Mouse (Mus musculus) midbrain, embryonic 16.5 days (tissue): ENCODE results near the gene Sptbn4. TPM values are rescaled to one million over a fixed set of nuclear protein-coding genes. Genes with fewer than 3 reads are reported as not detected.

Experiments used
- ATAC-seq: fragments of 200-750 bp; cut with Nextera tagmentation; 2 replicates; pipeline ENCODE4 v1.8.0; 2017; ENCODE audit warnings: moderate TSS enrichment
- H3K27ac ChIP-seq: fragments of 300-500 bp; sonication (generic); 2 replicates; pipeline ENCODE4 v1.5.1; 2014; ENCODE audit warnings: mild to moderate bottlenecking, low read length, mixed read lengths
- H3K27me3 ChIP-seq: fragments of 300-500 bp; sonication (generic); 2 replicates; pipeline ENCODE4 v1.6.1; 2014; ENCODE audit warnings: low read depth, low read length, mixed read lengths; ENCODE audit not compliant: control insufficient read depth, insufficient read depth
- H3K36me3 ChIP-seq: fragments of 300-500 bp; sonication (generic); 2 replicates; pipeline ENCODE4 v1.6.1; 2014; ENCODE audit warnings: mild to moderate bottlenecking, low read length, moderate library complexity, mixed read lengths; ENCODE audit not compliant: control insufficient read depth, insufficient read depth
- H3K4me1 ChIP-seq: fragments of 300-500 bp; sonication (generic); 2 replicates; pipeline ENCODE4 v1.6.1; 2014; ENCODE audit warnings: mild to moderate bottlenecking, low read length, mixed read lengths; ENCODE audit not compliant: control insufficient read depth, insufficient read depth
- H3K4me2 ChIP-seq: fragments of 300-500 bp; sonication (generic); 2 replicates; pipeline ENCODE4 v1.6.1; 2014; ENCODE audit warnings: mild to moderate bottlenecking, low read length, mixed read lengths
- H3K4me3 ChIP-seq: fragments of 300-500 bp; sonication (generic); 2 replicates; pipeline ENCODE4 v1.5.1; 2014; ENCODE audit warnings: low read depth, mild to moderate bottlenecking, low read length, moderate library complexity, mixed read lengths
- H3K9ac ChIP-seq: fragments of 300-500 bp; sonication (generic); 2 replicates; pipeline ENCODE4 v1.6.1; 2014; ENCODE audit warnings: low read depth, low read length, mixed read lengths
- H3K9me3 ChIP-seq: fragments of 300-500 bp; sonication (generic); replicated peaks from 2 replicates; pipeline ENCODE4 v1.6.1; 2014; ENCODE audit warnings: mild to moderate bottlenecking, low read length, mixed read lengths; ENCODE audit not compliant: control insufficient read depth, poor library complexity, severe bottlenecking
- WGBS: fragments of 180-500 bp; shearing (Covaris S2); extraction: QIAGEN DNeasy Blood & Tissue Kit; methylation state at CpG from one replicate; pipeline ENCODE4 v1.1.7; 2014; 5-methylcytosine and 5-hydroxymethylcytosine counted together
- polyA plus RNA-seq: library from polyadenylated mRNA; unstranded; fragments of >200 nt; fragmentation: Nextera tagmentation; extraction: Ambion mirVana; gene quantifications from 2 replicates; pipeline ENCODE4 v1.2.1, GENCODE M21; 2015

The Sptbn4 gene
- polyA plus RNA-seq, 1 experiment from 2014 or later: 3.1 TPM

GRCm38 (mm10) chr7:27367976-27368375 lies 79.5 kb downstream of the Sptbn4 start:
- Histone ChIP-seq H3K9ac (no peak overlapping the region), H3K27ac (no peak overlapping the region), H3K9me3 (no peaks in the 10 kb centered on the region; the same call in 1 of the 2 replicates), H3K27me3 (peaks cover 95% of the 10 kb centered on the region), H3K36me3 (peaks cover 29% of the 10 kb centered on the region), H3K4me3 (no peak overlapping the region), H3K4me1 (no peaks in the 10 kb centered on the region), H3K4me2 (no peak overlapping the region)
- whole genome bisulfite sequencing: 23% methylated on average over 11 of the region's 11 CpGs
- no peak for ATAC-seq

- WGBS: 51% methylated on average over 21 of the region's 21 CpGs
- H3K9ac ChIP-seq: no peak overlapping the region
- H3K27me3 ChIP-seq: peaks cover 78% of the 10 kb centered on the region
- peaks cover 2% of the 10 kb centered on the region; the same call in 1 of the 2 replicates for H3K4me1 ChIP-seq
- peaks cover 23% of the 10 kb centered on the region for H3K36me3 ChIP-seq
- no peak overlapping the region for H3K27ac ChIP-seq
- ATAC-seq: no peak
- no peak overlapping the region for H3K4me3 ChIP-seq
- no peaks in the 10 kb centered on the region; the same call in 1 of the 2 replicates for H3K9me3 ChIP-seq
- H3K4me2 ChIP-seq: no peak overlapping the region
These were observed 81.2 kb downstream of the Sptbn4 start for GRCm38 (mm10) chr7:27366082-27366844.

GRCm38 (mm10) chr7:27364379-27364778 lies 83.1 kb downstream of the Sptbn4 start:
- WGBS: 6% methylated on average over 29 of the region's 29 CpGs
- Histone ChIP-seq H3K9ac (no peak overlapping the region), H3K27ac (no peak overlapping the region), H3K9me3 (no peaks in the 10 kb centered on the region), H3K27me3 (peaks cover 60% of the 10 kb centered on the region), H3K4me3 (no peak overlapping the region), H3K4me2 (no peak overlapping the region), H3K4me1 (peaks cover 7% of the 10 kb centered on the region), H3K36me3 (peaks cover 14% of the 10 kb centered on the region; the same call in 1 of the 2 replicates)
- no peak for ATAC-seq

GRCm38 (mm10) chr7:27361283-27361946 lies 86.1 kb downstream of the Sptbn4 start:
- Histone ChIP-seq H3K36me3 (peaks cover 4% of the 10 kb centered on the region; the same call in 1 of the 2 replicates), H3K4me3 (peak overlapping the region; percentile 60), H3K4me1 (peaks cover 7% of the 10 kb centered on the region), H3K4me2 (peak overlapping the region; percentile 74), H3K27ac (no peak overlapping the region), H3K9ac (peak overlapping the region; percentile 80), H3K27me3 (peaks cover 44% of the 10 kb centered on the region), H3K9me3 (no peaks in the 10 kb centered on the region)
- 0% methylated on average over 52 of the region's 52 CpGs for WGBS
- peak; percentile 94 for ATAC-seq

- peak overlapping the region; percentile 60; the same call in 1 of the 2 replicates for H3K4me3 ChIP-seq
- H3K27ac ChIP-seq: no peak overlapping the region
- H3K27me3 ChIP-seq: peaks cover 37% of the 10 kb centered on the region
- peak overlapping the region; percentile 74 for H3K4me2 ChIP-seq
- no peak for ATAC-seq
- 56% methylated on average over 6 of the region's 6 CpGs for WGBS
- H3K9ac ChIP-seq: no peak overlapping the region
- H3K9me3 ChIP-seq: no peaks in the 10 kb centered on the region
- peaks cover 4% of the 10 kb centered on the region; the same call in 1 of the 2 replicates for H3K36me3 ChIP-seq
- H3K4me1 ChIP-seq: peaks cover 10% of the 10 kb centered on the region
These were observed 86.7 kb downstream of the Sptbn4 start for GRCm38 (mm10) chr7:27360749-27361148.

GRCm38 (mm10) chr7:27359706-27360358 lies 87.7 kb downstream of the Sptbn4 start:
- H3K9me3 ChIP-seq: no peaks in the 10 kb centered on the region
- no peak overlapping the region for H3K27ac ChIP-seq
- no peak overlapping the region for H3K9ac ChIP-seq
- no peak for ATAC-seq
- 90% methylated on average over 9 of the region's 9 CpGs for WGBS
- H3K36me3 ChIP-seq: peaks cover 4% of the 10 kb centered on the region; the same call in 1 of the 2 replicates
- H3K4me2 ChIP-seq: no peak overlapping the region
- peaks cover 10% of the 10 kb centered on the region for H3K4me1 ChIP-seq
- no peak overlapping the region for H3K4me3 ChIP-seq
- peaks cover 28% of the 10 kb centered on the region for H3K27me3 ChIP-seq

GRCm38 (mm10) chr7:27359162-27359561 lies 88.3 kb downstream of the Sptbn4 start:
- Histone ChIP-seq H3K4me2 (no peak overlapping the region), H3K27ac (no peak overlapping the region), H3K4me3 (no peak overlapping the region), H3K27me3 (peaks cover 22% of the 10 kb centered on the region), H3K4me1 (peaks cover 16% of the 10 kb centered on the region), H3K36me3 (peaks cover 4% of the 10 kb centered on the region; the same call in 1 of the 2 replicates), H3K9ac (no peak overlapping the region), H3K9me3 (no peaks in the 10 kb centered on the region)
- WGBS: 68% methylated on average over 2 of the region's 2 CpGs
- ATAC-seq: no peak

- 20% methylated on average over 3 of the region's 3 CpGs for WGBS
These were observed 89.9 kb downstream of the Sptbn4 start for GRCm38 (mm10) chr7:27357595-27357978.

More at GRCm38 (mm10) chr7:27357595-27357978, 89.9 kb downstream of the Sptbn4 start:
- H3K4me3 ChIP-seq: no peak overlapping the region
- no peak overlapping the region for H3K4me2 ChIP-seq
- no peak overlapping the region for H3K27ac ChIP-seq
- ATAC-seq: no peak
- H3K4me1 ChIP-seq: peaks cover 17% of the 10 kb centered on the region
- H3K27me3 ChIP-seq: peaks cover 14% of the 10 kb centered on the region
- 0 out of 2 replicates have a peak, but pooled peaks cover 2% of the 10 kb centered on the region for H3K36me3 ChIP-seq
- H3K9me3 ChIP-seq: no peaks in the 10 kb centered on the region
- no peak overlapping the region for H3K9ac ChIP-seq
